Mouse (Mus musculus) lung, postnatal 0 days (tissue): ENCODE results near the gene Zfp618. TPM values are rescaled to one million over a fixed set of nuclear protein-coding genes. Genes with fewer than 3 reads are reported as not detected.

Experiments
- ATAC-seq: fragments of 200-750 bp; cut with Nextera tagmentation; 2 replicates; pipeline ENCODE4 v1.8.0; 2017; ENCODE audit warnings: moderate library complexity
- DNase-seq: peaks from one replicate; pipeline ENCODE4 v3.0.0-alpha.2; 2016; ENCODE audit warnings: low spot score
- H3K27ac ChIP-seq: fragments of 300-500 bp; sonication (generic); 2 replicates; pipeline ENCODE4 v1.5.1; 2014; ENCODE audit warnings: antibody characterized with exemption, mild to moderate bottlenecking, low read length, mixed read lengths
- H3K27me3 ChIP-seq: fragments of 300-500 bp; sonication (generic); replicated peaks from 2 replicates; pipeline ENCODE4 v1.6.1; 2014; ENCODE audit warnings: low read length, mixed read lengths; ENCODE audit not compliant: insufficient read depth
- H3K36me3 ChIP-seq: fragments of 300-500 bp; sonication (generic); 2 replicates; pipeline ENCODE4 v1.6.1; 2014; ENCODE audit warnings: low read length, mixed read lengths; ENCODE audit not compliant: insufficient read depth
- H3K4me1 ChIP-seq: fragments of 300-500 bp; sonication (generic); 2 replicates; pipeline ENCODE4 v1.6.1; 2014; ENCODE audit warnings: antibody characterized with exemption, low read depth, low read length, mixed read lengths; ENCODE audit not compliant: insufficient read depth
- H3K4me2 ChIP-seq: fragments of 300-500 bp; sonication (generic); replicated peaks from 2 replicates; pipeline ENCODE4 v1.6.1; 2014; ENCODE audit warnings: low read depth, mild to moderate bottlenecking, low read length, moderate library complexity, mixed read lengths
- H3K4me3 ChIP-seq: fragments of 300-500 bp; sonication (generic); 2 replicates; pipeline ENCODE4 v1.5.1; 2014; ENCODE audit warnings: low read depth, low read length
- H3K9ac ChIP-seq: fragments of 300-500 bp; sonication (generic); replicated peaks from 2 replicates; pipeline ENCODE4 v1.6.1; 2014; ENCODE audit warnings: low read depth, mild to moderate bottlenecking
- H3K9me3 ChIP-seq: fragments of 300-500 bp; sonication (generic); 2 replicates; pipeline ENCODE4 v1.6.1; 2016; ENCODE audit warnings: low read length, mixed read lengths
- CTCF ChIP-seq: IDR thresholded peaks from 2 replicates; pipeline ENCODE4 v1.5.1; 2016; ENCODE audit warnings: antibody characterized with exemption, mild to moderate bottlenecking
- EP300 ChIP-seq: IDR thresholded peaks from 2 replicates; pipeline ENCODE4 v1.6.1; 2016; ENCODE audit warnings: antibody characterized with exemption, mild to moderate bottlenecking, control low read depth
- WGBS: fragments of 180-500 bp; shearing (Covaris S2); extraction: QIAGEN DNeasy Blood & Tissue Kit; methylation state at CpG from one replicate; pipeline ENCODE4 v1.1.7; 2014; 5-methylcytosine and 5-hydroxymethylcytosine counted together
- polyA plus RNA-seq: library from polyadenylated mRNA; unstranded; fragments of >200 nt; fragmentation: Nextera tagmentation; extraction: Ambion mirVana; gene quantifications from 2 replicates; pipeline ENCODE4 v1.2.1, GENCODE M21; 2015

The Zfp618 gene
- polyA plus RNA-seq, 1 experiment from 2014 or later = 7.9 TPM

DNA sequence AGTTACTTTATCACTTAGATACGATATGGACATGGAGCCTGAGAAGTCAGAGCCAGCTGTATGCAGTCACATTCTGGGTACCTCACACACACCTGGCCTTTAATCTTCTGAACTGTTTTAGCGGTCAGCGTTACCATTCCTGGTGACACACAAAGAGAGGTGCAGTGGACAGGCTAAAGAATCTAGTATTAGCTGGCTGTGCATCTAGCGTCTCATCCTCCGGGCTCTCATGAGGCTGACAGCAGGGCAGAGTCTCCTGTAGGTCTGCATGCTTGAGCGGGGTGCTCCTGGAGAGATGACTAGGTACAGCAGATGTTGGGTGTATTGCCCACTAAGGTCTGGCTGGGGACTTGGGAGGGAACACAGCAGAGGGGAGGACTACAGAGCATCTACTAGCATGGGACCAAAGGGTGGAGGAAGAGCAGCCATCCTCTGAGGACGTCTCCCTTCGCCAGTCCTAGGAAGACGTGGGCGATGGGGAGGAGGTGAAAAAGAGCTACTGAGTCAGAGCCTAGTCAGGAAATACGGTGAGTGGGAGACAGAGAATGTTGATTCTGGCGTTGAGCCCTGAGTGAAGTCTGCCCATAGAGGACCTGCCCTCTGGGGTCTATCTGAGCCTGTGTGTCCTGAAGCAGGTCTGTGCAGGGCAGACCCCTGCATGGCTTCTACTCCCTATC lies 103.3 kb downstream of the Zfp618 start:
- 84% methylated on average over 12 of the region's 12 CpGs for WGBS
- Histone ChIP-seq H3K27ac (no peak overlapping the region), H3K4me2 (no peak overlapping the region), H3K27me3 (no peaks in the 10 kb centered on the region), H3K4me1 (peaks cover 5% of the 10 kb centered on the region; the same call in 1 of the 2 replicates), H3K9me3 (no peaks in the 10 kb centered on the region), H3K4me3 (no peak overlapping the region), H3K36me3 (no peaks in the 10 kb centered on the region), H3K9ac (no peak overlapping the region)
- no peak for DNase-seq
- TF ChIP-seq CTCF (no peak), EP300 (no peak)
- ATAC-seq = no peak

DNA sequence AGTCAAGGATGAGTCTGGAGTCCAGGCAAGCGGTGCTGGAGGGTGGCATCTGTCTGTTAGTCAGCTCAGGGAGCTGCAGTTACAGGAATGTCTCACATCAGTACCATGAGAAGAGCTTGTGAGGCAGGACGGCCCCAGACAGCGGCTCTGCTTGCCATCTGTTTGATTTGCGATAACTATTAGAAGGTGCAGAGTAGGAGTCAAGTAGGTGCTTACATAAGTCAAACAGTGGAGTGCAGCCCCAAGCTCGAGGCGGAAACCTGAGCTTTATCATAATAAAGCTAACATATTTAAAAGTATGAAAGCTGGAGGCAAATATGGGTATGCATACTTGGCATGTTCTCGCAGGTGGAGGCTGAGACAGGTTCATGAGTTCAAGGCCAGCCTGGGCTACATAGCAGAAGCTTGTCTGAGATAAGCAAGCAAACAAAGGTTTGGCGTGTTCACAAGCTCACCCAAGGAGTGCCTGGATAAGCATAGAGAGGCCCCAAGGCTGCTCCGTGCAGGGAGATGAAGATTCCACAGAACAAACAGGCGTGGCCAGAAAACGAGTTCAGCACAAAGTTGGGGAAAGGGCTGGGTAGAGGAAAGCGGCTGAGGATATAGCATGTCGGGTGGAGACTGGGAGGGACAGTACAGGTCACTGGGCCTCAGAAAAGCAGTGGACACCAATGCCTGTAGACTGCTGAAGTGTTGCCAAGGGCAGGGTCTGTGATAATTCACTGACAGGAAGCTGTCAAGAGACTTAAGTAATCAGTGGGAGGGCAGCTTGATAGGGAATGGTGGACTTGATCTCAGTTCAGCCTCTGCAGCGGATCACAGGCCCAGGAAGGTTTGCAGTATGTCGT lies 106.3 kb downstream of the Zfp618 start:
- TF ChIP-seq EP300 (no peak), CTCF (no peak)
- H3K27me3 ChIP-seq = no peaks in the 10 kb centered on the region

DNA sequence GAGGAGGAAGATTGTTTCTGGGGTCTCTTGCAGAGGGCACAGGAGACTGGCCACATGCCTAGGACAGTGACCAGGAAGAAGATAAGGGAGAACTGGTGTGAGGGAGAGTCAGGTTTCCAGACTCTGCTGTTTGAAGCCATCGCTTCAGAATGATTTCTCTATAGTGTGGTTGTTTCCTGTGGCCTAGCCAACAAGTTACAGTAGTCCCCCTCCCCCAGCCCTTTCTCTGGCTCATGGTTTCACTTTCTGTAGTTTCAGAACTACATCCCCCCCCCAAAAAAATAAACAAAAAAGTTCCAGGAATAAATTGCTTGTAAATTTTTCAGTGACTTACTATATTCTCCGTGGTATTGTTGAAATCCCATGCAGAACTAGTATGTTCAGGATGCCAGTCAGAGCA lies 107.8 kb downstream of the Zfp618 start:
- Histone ChIP-seq H3K4me2 (no peak overlapping the region), H3K9ac (no peak overlapping the region), H3K36me3 (no peaks in the 10 kb centered on the region), H3K27ac (no peak overlapping the region), H3K27me3 (no peaks in the 10 kb centered on the region), H3K4me1 (peaks cover 5% of the 10 kb centered on the region; the same call in 1 of the 2 replicates), H3K4me3 (no peak overlapping the region), H3K9me3 (no peaks in the 10 kb centered on the region)
- WGBS = 58% methylated on average over 2 of the region's 2 CpGs
- TF ChIP-seq EP300 = no peak
- TF ChIP-seq CTCF = no peak
- DNase-seq (no peak), ATAC-seq (no peak)

More for the DNA sequence above, 106.3 kb downstream of the Zfp618 start:
- no peaks in the 10 kb centered on the region for H3K36me3 ChIP-seq
- WGBS = 31% methylated on average over 15 of the region's 15 CpGs
- no peak overlapping the region for H3K9ac ChIP-seq
- no peak overlapping the region for H3K27ac ChIP-seq
- peak; percentile 68 for ATAC-seq
- H3K9me3 ChIP-seq = no peaks in the 10 kb centered on the region
- no peak overlapping the region for H3K4me3 ChIP-seq
- peaks cover 5% of the 10 kb centered on the region; the same call in 1 of the 2 replicates for H3K4me1 ChIP-seq
- peak; percentile 48 for DNase-seq
- no peak overlapping the region for H3K4me2 ChIP-seq

DNA sequence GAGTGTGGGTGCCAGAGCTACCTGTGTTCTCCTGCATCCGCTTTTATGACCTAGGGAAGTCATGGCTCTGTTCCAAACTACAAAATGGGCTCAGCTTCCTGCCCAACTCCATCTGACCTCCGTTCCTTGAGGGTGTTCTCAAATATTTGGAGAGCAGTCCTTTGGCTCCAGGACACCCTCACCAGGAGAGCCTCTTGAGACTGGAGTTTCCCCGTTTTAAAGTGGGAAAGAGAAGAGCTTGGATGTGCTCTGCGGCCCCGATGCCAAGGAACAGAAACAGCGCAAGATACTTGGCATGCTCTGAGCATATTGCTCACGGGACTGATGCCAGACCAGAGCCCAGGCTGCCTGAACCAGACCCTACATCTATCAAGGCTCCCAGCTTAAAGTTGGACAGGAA lies 113.8 kb downstream of the Zfp618 start:
- H3K27ac ChIP-seq = no peak overlapping the region
- no peak overlapping the region for H3K4me3 ChIP-seq
- H3K27me3 ChIP-seq = no peaks in the 10 kb centered on the region
- H3K9ac ChIP-seq = no peak overlapping the region
- no peaks in the 10 kb centered on the region for H3K4me1 ChIP-seq
- peak; percentile 94 for ATAC-seq
- no peak overlapping the region for H3K4me2 ChIP-seq
- H3K9me3 ChIP-seq = no peaks in the 10 kb centered on the region
- TF ChIP-seq EP300 (peak; percentile 84), CTCF (no peak)
- peak; percentile 87 for DNase-seq
- no peaks in the 10 kb centered on the region for H3K36me3 ChIP-seq
- 46% methylated on average over 7 of the region's 7 CpGs for WGBS

DNA sequence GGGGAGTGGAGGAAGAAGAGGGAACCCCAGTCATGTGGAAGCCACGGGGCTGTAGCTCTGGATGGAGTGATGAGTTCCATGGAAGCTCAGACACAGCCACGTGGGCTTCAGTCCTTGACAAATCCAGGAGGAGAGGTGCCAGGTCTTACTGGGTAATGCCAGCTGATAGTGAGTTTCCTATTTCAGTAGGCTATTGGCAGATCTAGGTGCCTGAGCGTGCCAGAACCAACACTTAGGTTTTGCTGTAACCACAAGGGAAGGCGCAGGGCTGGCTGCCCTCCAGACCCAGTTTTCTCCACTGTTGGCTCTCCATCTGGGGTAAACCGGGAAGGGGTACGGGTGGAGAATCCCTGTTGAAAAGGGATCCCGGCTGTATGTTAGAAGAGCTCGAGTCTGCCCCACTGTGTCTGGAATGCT lies 119.1 kb downstream of the Zfp618 start:
- Histone ChIP-seq H3K9me3 (no peaks in the 10 kb centered on the region), H3K4me3 (no peak overlapping the region), H3K9ac (no peak overlapping the region), H3K36me3 (no peaks in the 10 kb centered on the region), H3K27ac (no peak overlapping the region), H3K4me1 (no peaks in the 10 kb centered on the region), H3K4me2 (no peak overlapping the region), H3K27me3 (no peaks in the 10 kb centered on the region)
- DNase-seq = peak; percentile 59
- peak; percentile 56 for ATAC-seq
- 45% methylated on average over 8 of the region's 8 CpGs for WGBS
- TF ChIP-seq CTCF = peak; percentile 45
- TF ChIP-seq EP300 = no peak

DNA sequence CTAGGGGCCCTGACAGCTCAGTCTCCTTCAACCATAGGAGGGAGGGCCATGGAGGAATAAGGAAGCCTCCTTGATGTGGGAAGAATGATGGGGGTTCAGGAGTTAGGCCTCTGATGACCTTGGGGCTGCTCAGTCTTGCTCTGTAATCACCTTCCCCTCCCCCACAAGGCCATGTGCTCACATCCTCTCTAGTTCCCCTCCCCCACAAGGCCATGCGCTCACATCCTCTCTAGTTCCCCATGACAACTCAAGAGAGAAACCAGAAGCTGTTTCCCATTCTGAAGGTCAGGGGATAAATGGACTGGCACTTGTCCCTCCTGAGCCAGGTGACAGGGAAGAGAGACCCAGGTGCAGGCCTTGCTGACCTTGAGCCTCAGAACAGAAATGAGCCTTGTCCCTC lies 124.1 kb downstream of the Zfp618 start:
- H3K27me3 ChIP-seq = no peaks in the 10 kb centered on the region
- no peaks in the 10 kb centered on the region for H3K4me1 ChIP-seq
- no peak overlapping the region for H3K27ac ChIP-seq
- H3K9ac ChIP-seq = no peak overlapping the region
- ATAC-seq = no peak
- no peak overlapping the region for H3K4me3 ChIP-seq
- TF ChIP-seq CTCF (no peak), EP300 (no peak)
- H3K4me2 ChIP-seq = no peak overlapping the region
- 93% methylated on average over 1 of the region's 1 CpGs for WGBS
- no peaks in the 10 kb centered on the region for H3K36me3 ChIP-seq
- no peaks in the 10 kb centered on the region for H3K9me3 ChIP-seq
- DNase-seq = no peak
